Mouse (Mus musculus) kidney, adult 18-20 months (tissue): ENCODE results near the gene Zfp993.
"Not testable (repeated sequence)": the region's sequence is repeated elsewhere in the genome, so short reads cannot be mapped to it uniquely, and the experiment has no call there.

Experiments used
- DNase-seq: peaks from one replicate; pipeline ENCODE4 v3.0.0; 2021

The Zfp993 gene

DNA sequence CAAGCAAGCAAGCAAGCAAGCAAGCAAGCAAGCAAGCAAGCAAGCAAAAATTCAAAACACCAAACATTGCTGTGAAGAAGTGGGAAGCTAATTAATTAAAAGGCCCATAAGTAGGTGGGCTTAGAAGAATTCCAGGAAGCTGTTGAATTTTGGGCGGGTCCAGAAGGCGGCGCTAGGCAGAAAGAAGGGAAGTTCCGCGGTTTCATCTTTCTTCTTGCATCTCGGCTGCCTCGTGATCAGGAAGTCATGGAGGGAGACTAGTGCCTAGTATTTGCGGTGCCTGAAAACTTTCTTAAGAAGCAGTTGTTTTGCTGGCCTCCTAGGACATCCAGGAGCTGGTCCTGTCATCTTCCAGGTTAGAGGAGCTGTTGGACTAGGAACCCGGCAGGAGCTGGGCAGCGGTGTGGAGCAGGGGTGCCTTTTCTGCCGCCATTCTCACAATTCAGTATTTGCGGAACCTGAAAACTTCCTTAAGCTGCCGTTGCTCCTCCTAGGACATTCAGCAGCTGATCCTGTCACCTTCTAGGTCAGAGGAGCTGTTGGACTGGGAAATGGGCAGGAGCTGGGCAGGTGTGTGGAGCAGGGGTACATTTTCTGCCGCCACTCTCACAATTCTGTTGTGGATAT lies at the start of gene Zfp993:
Zfp993 (plus strand) TSS at position 188 of the 627 bp plus-strand sequence.
- not testable (repeated sequence) for DNase-seq

DNA sequence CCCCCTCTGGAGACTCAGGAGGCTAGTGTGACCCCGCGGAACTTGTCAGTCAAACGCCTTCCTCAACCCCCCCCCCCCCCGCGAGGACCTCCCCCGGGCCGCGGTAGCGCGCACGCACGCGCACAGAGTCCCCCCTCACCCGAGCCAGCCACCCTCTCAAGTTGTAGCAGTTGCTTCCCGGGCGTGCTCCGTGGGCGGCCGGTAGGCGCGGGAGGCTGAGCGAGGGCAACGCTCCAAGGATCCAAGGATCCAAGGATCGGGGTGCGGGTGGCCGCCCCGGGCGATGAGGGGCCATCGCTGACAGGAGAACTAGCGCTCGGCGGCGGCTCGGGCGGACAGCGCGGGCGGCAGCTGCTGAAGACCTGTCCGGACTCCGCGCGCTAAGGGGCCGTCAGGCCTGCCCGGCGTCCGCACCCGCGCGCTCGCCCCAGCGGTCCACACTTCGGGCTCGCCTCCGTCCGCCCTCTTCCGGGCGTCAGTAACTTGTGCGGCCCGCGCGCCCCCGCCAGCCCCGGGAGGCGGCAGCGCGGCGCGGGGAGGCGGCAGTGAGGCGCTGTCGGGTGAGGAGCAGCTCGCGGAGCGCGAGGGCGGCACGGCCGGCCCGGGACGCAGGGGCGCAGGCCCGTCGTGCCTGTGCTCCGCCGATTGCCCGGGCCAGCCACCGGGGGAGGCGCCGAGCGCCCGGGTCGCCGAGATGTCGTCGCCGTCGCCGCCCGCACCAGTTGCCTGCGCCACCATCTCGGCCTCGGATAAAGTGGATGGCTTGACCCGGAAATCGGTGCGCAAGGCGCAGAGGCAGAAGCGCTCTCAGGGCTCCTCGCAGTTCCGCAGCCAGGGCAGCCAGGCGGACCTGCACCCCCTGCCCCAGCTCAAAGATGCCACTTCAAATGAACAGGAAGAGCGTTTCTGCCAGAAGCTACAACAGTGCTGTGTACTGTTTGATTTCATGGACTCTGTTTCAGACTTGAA lies 30.6 kb upstream of the Zfp993 start:
- DNase-seq: not testable (repeated sequence)

DNA sequence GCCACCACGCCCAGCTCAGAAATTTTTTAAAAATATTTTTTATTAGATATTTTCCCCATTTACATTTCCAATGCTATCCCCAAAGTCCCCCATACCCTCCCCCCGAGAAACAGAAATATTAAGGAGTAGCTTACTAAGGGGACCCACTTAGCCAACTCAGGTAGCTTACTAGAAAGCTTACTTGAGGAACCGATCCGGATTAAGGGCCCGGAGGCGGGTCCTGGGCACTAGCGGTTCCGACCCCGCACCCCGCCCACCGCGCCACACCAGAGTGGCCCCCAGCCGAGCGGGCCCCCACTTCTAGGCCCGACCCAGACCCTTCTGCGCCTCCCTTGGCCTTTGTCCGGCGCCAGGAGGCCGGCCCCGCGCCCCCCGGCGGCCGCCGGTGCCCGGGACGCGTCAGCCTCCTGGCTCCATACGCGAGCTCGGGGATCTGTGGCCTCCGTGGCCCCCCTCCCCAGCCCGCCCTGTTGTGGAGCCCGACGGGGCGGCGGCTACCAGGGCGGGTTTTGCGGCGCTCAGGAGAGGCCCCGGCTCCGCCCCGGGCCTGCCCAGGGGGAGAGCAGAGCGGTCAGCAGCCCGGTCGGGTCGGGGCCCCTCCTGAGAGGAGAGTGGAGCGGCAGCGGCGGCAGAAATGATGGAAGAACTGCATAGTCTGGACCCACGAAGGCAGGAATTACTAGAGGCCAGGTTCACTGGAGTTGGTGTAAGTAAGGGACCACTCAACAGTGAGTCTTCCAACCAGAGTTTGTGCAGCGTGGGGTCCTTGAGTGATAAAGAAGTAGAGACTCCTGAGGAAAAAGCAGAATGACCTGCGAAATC lies 7.0 kb upstream of the Zfp993 start:
- not testable (repeated sequence) for DNase-seq

DNA sequence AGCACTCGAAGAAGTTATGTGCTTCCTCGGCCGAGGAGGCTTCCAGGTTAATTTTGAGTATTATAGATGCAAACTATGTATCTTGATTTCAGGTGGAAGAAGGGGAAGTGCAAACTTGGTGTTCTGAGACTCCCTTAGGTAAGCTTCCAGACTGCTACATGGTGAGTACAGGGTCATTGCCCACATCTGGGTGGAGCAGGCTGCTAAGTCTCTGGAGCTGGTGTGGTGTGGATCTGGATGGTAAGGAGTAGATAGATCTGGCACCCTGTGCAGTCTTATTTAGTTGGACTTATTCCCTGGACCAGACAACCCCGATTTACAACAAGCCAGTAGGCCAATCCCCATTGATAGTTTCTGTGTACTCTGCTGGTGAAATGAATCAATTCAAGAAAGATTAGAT lies 33.6 kb downstream of the Zfp993 start:
- DNase-seq: not testable (repeated sequence)

DNA sequence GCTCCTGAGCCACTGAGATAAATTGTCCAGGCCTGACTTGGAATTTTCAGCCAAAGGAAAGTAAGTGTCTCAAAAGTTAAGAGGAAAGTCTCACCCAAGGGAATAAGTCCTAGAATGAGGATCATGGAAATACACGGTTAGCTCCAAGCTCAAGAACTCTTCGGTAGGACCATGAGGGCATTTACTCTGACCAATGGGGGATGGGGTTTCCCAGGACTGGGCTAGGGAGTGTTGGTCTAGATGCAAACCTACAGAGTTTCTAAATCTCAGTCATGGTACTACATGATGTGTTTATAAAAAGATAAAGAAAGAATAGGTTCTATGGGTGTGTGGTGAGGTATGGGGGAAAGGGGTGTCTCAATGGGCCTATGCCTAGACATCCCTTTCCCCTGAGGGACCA lies 38.9 kb downstream of the Zfp993 start:
- not testable (repeated sequence) for DNase-seq

DNA sequence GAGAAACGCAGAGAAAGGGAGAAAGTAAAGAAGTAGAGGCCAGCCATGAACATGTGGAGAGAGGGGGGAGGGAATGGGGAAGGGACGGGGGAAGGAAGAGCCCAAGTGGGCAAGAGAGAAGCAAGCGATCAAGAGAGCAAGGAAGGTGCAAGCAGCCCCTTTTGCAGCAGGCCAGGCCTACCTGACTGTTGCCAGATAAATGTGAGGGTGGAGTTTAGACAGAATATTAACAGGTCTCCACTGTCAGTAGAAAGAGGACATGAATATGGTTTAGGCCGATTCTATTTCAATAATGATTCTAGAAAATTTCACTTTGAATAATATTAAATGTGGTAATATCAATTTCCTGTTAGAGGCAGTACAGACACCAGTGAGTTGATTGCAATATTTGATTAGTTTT lies 39.4 kb downstream of the Zfp993 start:
- DNase-seq: not testable (repeated sequence)

DNA sequence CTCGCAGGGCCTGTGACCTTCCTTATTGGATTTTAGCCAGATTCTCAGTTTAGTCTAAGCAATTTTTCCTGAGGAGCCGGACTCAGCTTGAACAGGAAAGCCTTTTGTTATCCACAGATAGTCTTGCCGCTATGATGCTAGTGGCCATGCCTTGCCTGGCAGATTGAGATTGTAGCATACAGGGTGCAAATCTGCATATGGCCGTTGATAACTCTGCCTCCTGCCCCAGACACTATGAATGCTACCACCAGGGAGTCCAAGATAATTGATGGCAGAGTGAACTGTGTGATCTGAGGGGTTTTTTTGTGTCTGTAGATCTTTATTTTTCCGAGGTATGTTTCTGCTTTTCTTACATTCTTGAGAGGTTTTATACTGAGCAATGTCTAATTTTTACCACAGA lies 39.9 kb downstream of the Zfp993 start:
- not testable (repeated sequence) for DNase-seq
